Mouse (Mus musculus): ENCODE data around the gene Tut1. TPM values are rescaled to one million over a fixed set of nuclear protein-coding genes. Genes with fewer than 3 reads are reported as not detected.
A peak's percentile ranks its signal among the peaks of the same experiment; 100 is the strongest.

Gene Tut1
- polyA plus RNA-seq, 1 experiment from 2014 or later = 29.4 TPM

- no peaks in the 10 kb centered on the region for H3K27me3 ChIP-seq
- H3K4me2 ChIP-seq = peak overlapping the region; percentile 74
- ATAC-seq (ENCODE audit: low FRiP score) = no peak
- H3K9ac ChIP-seq = peak overlapping the region; percentile 53
- peaks cover 56% of the 10 kb centered on the region for H3K36me3 ChIP-seq
- H3K9me3 ChIP-seq = no peaks in the 10 kb centered on the region
- H3K4me1 ChIP-seq (replicated peaks) = peaks cover 41% of the 10 kb centered on the region
- no peak overlapping the region for H3K4me3 ChIP-seq
- WGBS = 42% methylated on average over 5 of the region's 5 CpGs
- H3K27ac ChIP-seq = no peak overlapping the region
Measured at GRCm38 (mm10) chr19:8944750-8945149, 8.9 kb upstream of the Tut1 start.

DNA sequence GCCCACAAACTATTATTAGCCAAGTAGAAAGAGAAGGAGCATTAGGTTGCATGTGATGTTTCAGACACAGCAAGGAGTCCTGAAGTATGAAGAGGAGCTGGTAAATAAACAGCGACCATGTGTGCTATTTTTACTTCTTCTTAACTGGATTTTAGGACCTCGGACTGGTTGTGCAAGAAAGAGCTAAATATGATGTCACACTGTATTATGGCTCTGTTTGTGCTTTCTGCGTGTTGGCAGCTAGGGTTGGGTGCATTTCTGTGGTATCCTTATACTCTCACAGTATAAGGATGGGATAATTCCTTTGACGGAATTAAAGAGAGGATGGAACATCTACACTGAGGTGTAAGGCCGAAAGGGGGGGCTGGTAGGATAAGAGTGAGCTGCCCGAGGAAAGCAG is 8.4 kb upstream of the Tut1 start:
- Histone ChIP-seq H3K36me3 (peaks cover 61% of the 10 kb centered on the region), H3K27me3 (no peaks in the 10 kb centered on the region), H3K4me1 (replicated peaks) (peaks cover 41% of the 10 kb centered on the region), H3K4me3 (no peak overlapping the region), H3K9ac (peak overlapping the region; percentile 53), H3K27ac (no peak overlapping the region), H3K9me3 (no peaks in the 10 kb centered on the region), H3K4me2 (peak overlapping the region; percentile 74)
- ATAC-seq (ENCODE audit: low FRiP score) = no peak
- WGBS = 88% methylated on average over 6 of the region's 6 CpGs

GRCm38 (mm10) chr19:8946929-8947328 is 6.7 kb upstream of the Tut1 start:
- no peak overlapping the region for H3K27ac ChIP-seq
- H3K4me3 ChIP-seq = no peak overlapping the region
- H3K9ac ChIP-seq = no peak overlapping the region
- peaks cover 32% of the 10 kb centered on the region for H3K4me1 ChIP-seq (replicated peaks)
- no peaks in the 10 kb centered on the region for H3K9me3 ChIP-seq
- H3K4me2 ChIP-seq = no peak overlapping the region
- ATAC-seq (ENCODE audit: low FRiP score) = no peak
- H3K36me3 ChIP-seq = peaks cover 77% of the 10 kb centered on the region
- WGBS = 95% methylated on average over 7 of the region's 7 CpGs
- H3K27me3 ChIP-seq = no peaks in the 10 kb centered on the region

DNA sequence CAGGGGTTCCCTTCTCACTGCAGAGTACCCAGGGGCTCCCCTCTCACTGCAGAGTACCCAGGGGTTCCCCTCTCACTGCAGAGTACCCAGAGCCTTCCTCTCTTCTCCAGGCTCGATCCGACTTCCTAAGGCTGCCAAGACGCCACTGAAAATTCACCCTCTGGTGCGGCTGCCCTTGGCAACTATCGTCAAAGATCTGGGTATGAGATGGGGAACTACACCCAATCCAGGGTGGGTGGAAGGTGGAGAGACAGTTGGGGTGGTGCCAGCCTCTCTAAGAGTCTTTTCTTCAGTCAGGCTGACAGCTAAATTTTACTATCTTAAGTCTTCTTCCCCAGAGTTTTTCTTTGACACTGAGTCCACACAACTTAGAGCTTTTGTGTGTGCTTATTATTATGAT is 3.5 kb upstream of the Tut1 start:
- peaks cover 31% of the 10 kb centered on the region for H3K4me1 ChIP-seq (replicated peaks)
- H3K4me3 ChIP-seq = no peak overlapping the region
- WGBS = 91% methylated on average over 5 of the region's 5 CpGs
- H3K9me3 ChIP-seq = no peaks in the 10 kb centered on the region
- H3K4me2 ChIP-seq = no peak overlapping the region
- H3K36me3 ChIP-seq = peaks cover 69% of the 10 kb centered on the region
- H3K27me3 ChIP-seq = no peaks in the 10 kb centered on the region
- no peak for ATAC-seq (ENCODE audit: low FRiP score)
- H3K27ac ChIP-seq = no peak overlapping the region
- no peak overlapping the region for H3K9ac ChIP-seq

DNA sequence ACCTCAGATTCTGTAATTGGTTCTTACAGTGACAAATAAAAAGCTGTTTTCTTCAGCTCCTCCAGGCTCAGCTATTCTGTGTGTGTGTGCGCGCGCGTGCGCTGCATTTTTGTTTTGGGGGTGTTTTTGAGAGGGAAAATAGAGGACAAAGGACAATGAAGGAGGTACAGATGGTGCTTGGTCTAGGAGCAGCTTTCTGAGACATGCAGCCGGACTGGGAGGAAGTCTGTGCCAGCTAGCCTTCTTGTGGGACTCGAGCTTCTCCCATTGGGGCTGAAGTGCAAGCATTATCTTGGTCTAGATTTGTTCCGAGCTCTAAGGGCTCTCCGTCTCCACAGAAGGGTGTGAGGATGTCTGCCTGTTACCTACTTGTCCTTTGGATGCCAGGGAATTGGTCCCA is 1.4 kb upstream of the Tut1 start:
- WGBS = 87% methylated on average over 9 of the region's 9 CpGs
- peaks cover 66% of the 10 kb centered on the region for H3K36me3 ChIP-seq
- H3K27ac ChIP-seq = peak overlapping the region; percentile 90
- H3K9me3 ChIP-seq = no peaks in the 10 kb centered on the region
- H3K4me1 ChIP-seq (replicated peaks) = peaks cover 34% of the 10 kb centered on the region
- no peak for ATAC-seq (ENCODE audit: low FRiP score)
- no peak overlapping the region for H3K4me3 ChIP-seq
- peak overlapping the region; percentile 69; the same call in 1 of the 2 replicates for H3K9ac ChIP-seq
- no peaks in the 10 kb centered on the region for H3K27me3 ChIP-seq
- H3K4me2 ChIP-seq = 0 out of 2 replicates have a peak overlapping the region, but pooled peaks have one; percentile 61

- Histone ChIP-seq H3K9ac (peak overlapping the region; percentile 79), H3K4me3 (peak overlapping the region; percentile 78), H3K36me3 (peaks cover 60% of the 10 kb centered on the region), H3K27ac (peak overlapping the region; percentile 84), H3K4me2 (peak overlapping the region; percentile 92), H3K4me1 (replicated peaks) (peaks cover 34% of the 10 kb centered on the region), H3K9me3 (no peaks in the 10 kb centered on the region), H3K27me3 (no peaks in the 10 kb centered on the region)
- WGBS = 8% methylated on average over 9 of the region's 9 CpGs
- ATAC-seq (ENCODE audit: low FRiP score) = 0 out of 2 replicates have a peak, but pooled peaks have one; percentile 4
Measured at GRCm38 (mm10) chr19:8954171-8954570, 524 bp downstream of the Tut1 start.

DNA sequence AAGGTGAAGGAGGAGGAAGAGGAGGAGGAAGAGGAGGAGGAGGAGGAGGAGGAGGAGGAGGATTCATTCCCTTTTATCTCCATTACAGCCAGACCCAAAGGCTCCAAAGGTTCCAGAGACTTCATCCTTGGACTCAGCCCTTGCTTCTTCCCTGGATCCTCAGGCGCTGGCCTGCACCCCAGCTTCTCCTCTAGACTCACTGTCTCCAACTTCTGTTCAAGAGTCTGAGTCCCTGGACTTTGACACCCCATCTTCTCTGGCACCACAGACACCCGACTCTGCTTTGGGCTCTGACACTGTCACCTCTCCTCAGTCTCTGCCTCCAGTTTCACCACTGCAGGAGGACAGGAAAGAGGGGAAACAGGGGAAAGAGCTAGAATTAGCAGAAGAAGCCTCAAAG is 8.6 kb downstream of the Tut1 start:
- no peaks in the 10 kb centered on the region for H3K27me3 ChIP-seq
- no peak overlapping the region for H3K27ac ChIP-seq
- H3K36me3 ChIP-seq = peaks cover 81% of the 10 kb centered on the region
- ATAC-seq (ENCODE audit: low FRiP score) = no peak
- no peak overlapping the region for H3K4me2 ChIP-seq
- H3K9ac ChIP-seq = no peak overlapping the region
- H3K4me1 ChIP-seq (replicated peaks) = peaks cover 11% of the 10 kb centered on the region
- H3K4me3 ChIP-seq = no peak overlapping the region
- no peaks in the 10 kb centered on the region for H3K9me3 ChIP-seq
- WGBS = 95% methylated on average over 2 of the region's 2 CpGs

- Histone ChIP-seq H3K4me1 (replicated peaks) (peaks cover 30% of the 10 kb centered on the region), H3K4me3 (no peak overlapping the region; the same call in 1 of the 2 replicates), H3K9me3 (no peaks in the 10 kb centered on the region), H3K4me2 (no peak overlapping the region), H3K27ac (no peak overlapping the region), H3K36me3 (peaks cover 73% of the 10 kb centered on the region), H3K27me3 (no peaks in the 10 kb centered on the region), H3K9ac (no peak overlapping the region)
- 87% methylated on average over 11 of the region's 11 CpGs for WGBS
- no peak for ATAC-seq (ENCODE audit: low FRiP score)
Measured at GRCm38 (mm10) chr19:8965075-8965474, 11.4 kb downstream of the Tut1 start.

- Histone ChIP-seq H3K9me3 (no peaks in the 10 kb centered on the region), H3K4me2 (peak overlapping the region; percentile 57), H3K36me3 (peaks cover 73% of the 10 kb centered on the region), H3K27me3 (no peaks in the 10 kb centered on the region), H3K4me1 (replicated peaks) (peaks cover 30% of the 10 kb centered on the region), H3K27ac (peak overlapping the region; percentile 87), H3K4me3 (peak overlapping the region; percentile 74), H3K9ac (peak overlapping the region; percentile 66)
- 80% methylated on average over 8 of the region's 8 CpGs for WGBS
- no peak for ATAC-seq (ENCODE audit: low FRiP score)
Measured at GRCm38 (mm10) chr19:8965771-8966170, 12.1 kb downstream of the Tut1 start.

DNA sequence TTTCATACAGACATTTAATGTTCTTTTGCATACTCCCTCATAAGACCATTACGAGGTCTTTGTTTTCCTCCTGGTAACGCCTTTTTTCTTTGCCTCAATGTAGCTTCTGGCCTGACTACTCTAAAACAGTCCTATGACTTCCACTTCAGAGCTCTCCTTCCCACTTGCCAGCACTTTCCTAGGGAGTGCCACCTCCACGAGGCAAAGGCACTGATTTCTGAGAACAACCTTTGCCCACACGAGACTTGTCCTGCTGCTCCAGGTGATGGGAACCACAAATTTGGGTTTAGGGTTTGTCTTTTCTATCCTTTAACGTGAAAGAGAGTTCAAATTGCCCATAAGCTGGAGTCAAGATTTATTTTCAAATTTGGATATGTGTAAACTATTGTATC is 12.5 kb downstream of the Tut1 start:
- Histone ChIP-seq H3K9me3 (no peaks in the 10 kb centered on the region), H3K4me2 (peak overlapping the region; percentile 57), H3K27me3 (no peaks in the 10 kb centered on the region), H3K27ac (peak overlapping the region; percentile 87), H3K9ac (peak overlapping the region; percentile 66), H3K4me3 (peak overlapping the region; percentile 74), H3K4me1 (replicated peaks) (peaks cover 30% of the 10 kb centered on the region), H3K36me3 (peaks cover 74% of the 10 kb centered on the region)
- WGBS = 50% methylated on average over 5 of the region's 5 CpGs
- ATAC-seq (ENCODE audit: low FRiP score) = no peak

DNA sequence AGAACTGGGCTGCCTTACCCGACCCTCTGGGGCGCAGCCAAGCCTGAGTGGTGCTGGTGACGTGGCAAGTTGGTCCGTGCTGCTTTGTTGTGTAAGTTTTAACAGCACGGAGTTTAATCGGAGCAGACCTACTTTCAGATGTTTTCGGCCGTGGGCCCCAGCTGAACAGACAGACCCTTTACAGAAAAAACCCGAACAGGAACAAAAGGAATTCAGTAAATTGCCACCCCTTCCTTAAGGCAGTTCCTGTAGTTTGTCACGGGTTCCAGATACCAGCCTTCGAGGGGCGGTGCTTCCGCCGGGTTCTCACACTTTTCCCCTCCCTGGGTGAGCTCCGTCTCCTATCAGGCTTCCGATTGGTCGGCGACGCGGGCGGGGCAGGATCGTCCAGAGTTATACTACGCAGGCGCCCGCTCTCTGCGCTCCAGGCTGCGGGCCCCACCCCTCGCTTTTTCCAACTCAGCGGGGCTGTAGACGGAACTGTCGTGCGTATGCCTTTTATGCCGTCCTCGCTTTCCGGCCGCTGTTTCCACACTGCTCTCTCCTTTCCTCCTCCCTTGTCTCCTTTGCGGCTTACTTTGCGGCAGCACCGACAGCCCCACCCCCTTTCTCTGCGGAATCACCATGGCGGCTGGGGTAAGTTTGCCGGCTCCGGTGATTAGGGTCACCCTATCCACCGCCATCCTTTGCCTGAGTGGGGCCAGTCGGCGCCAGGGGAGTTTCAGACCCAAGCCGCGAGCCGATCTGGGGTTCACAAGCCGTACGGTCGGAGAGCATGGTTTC is 13.1 kb downstream of the Tut1 start, which contains the start of gene Eef1g:
Gene Eef1g, plus strand, starts transcription at position 452 of the 783 bp plus-strand sequence.
- H3K36me3 ChIP-seq = peaks cover 74% of the 10 kb centered on the region
- 1% methylated on average over 52 of the region's 52 CpGs for WGBS
- H3K4me2 ChIP-seq = peak within 1 kb of the TSS; percentile 90
- H3K27ac ChIP-seq = peak within 1 kb of the TSS; percentile 88
- H3K4me3 ChIP-seq = peak within 1 kb of the TSS; percentile 74
- peaks cover 30% of the 10 kb centered on the region for H3K4me1 ChIP-seq (replicated peaks)
- peak; percentile 98 for ATAC-seq (ENCODE audit: low FRiP score)
- H3K9me3 ChIP-seq = no peaks in the 10 kb centered on the region
- peak within 1 kb of the TSS; percentile 95 for H3K9ac ChIP-seq
- H3K27me3 ChIP-seq = no peaks in the 10 kb centered on the region

- ATAC-seq (ENCODE audit: low FRiP score) = peak; percentile 2; the same call in 1 of the 2 replicates
- Histone ChIP-seq H3K9me3 (no peaks in the 10 kb centered on the region), H3K27ac (peak overlapping the region; percentile 88), H3K9ac (peak overlapping the region; percentile 95), H3K4me3 (peak overlapping the region; percentile 74), H3K27me3 (no peaks in the 10 kb centered on the region), H3K4me1 (replicated peaks) (peaks cover 30% of the 10 kb centered on the region), H3K4me2 (peak overlapping the region; percentile 90), H3K36me3 (peaks cover 74% of the 10 kb centered on the region)
- WGBS = 0% methylated on average over 8 of the region's 8 CpGs
Measured at GRCm38 (mm10) chr19:8967373-8967743, 13.7 kb downstream of the Tut1 start.

GRCm38 (mm10) chr19:8967893-8968292 is 14.2 kb downstream of the Tut1 start:
- H3K4me3 ChIP-seq = peak overlapping the region; percentile 74
- peaks cover 30% of the 10 kb centered on the region for H3K4me1 ChIP-seq (replicated peaks)
- H3K27me3 ChIP-seq = no peaks in the 10 kb centered on the region
- peak overlapping the region; percentile 90 for H3K4me2 ChIP-seq
- H3K36me3 ChIP-seq = peaks cover 74% of the 10 kb centered on the region
- H3K27ac ChIP-seq = peak overlapping the region; percentile 88
- no peak for ATAC-seq (ENCODE audit: low FRiP score)
- peak overlapping the region; percentile 95 for H3K9ac ChIP-seq
- WGBS = 5% methylated on average over 9 of the region's 9 CpGs
- H3K9me3 ChIP-seq = no peaks in the 10 kb centered on the region
